Mouse (Mus musculus) effector memory CD4-positive, alpha-beta T cell, adult 7 months (primary cell): ENCODE measurements around the gene Wdr1. TPM values are rescaled to one million over a fixed set of nuclear protein-coding genes. Genes with fewer than 3 reads are reported as not detected.

ENCODE experiments used
- polyA plus RNA-seq: library from polyadenylated mRNA; unstranded; fragments of 100-300 nt; shearing (Covaris generic); gene quantifications from one replicate; pipeline ENCODE4 v1.2.1, GENCODE M21; 2017

The Wdr1 gene
- 323 TPM for polyA plus RNA-seq

GRCm38 (mm10) chr5:38563121-38563520 is at the start of gene Wdr1:
Gene Wdr1 (minus strand): TSS chr5:38563221.

GRCm38 (mm10) chr5:38502992-38503391 is 60.0 kb downstream of the Wdr1 start, which contains the start of gene Slc2a9:
Gene Slc2a9 (minus strand): TSS chr5:38503143.

Other genes with a start within 250 kb of the Wdr1 start
- gene Drd5, start 243.9 kb downstream of the Wdr1 start, polyA plus RNA-seq: not detected
- 6.3 TPM for gene Slc2a9, start 60.1 kb downstream of the Wdr1 start, polyA plus RNA-seq
- 0.44 TPM for gene Zfp518b, start 121.6 kb upstream of the Wdr1 start, polyA plus RNA-seq